Mouse (Mus musculus): ENCODE results near the gene Cpa1.

The Cpa1 gene

GRCm38 (mm10) chr6:30674714-30675280, 35.8 kb downstream of the Cpa1 start:
- DNase-seq = no peak

DNA sequence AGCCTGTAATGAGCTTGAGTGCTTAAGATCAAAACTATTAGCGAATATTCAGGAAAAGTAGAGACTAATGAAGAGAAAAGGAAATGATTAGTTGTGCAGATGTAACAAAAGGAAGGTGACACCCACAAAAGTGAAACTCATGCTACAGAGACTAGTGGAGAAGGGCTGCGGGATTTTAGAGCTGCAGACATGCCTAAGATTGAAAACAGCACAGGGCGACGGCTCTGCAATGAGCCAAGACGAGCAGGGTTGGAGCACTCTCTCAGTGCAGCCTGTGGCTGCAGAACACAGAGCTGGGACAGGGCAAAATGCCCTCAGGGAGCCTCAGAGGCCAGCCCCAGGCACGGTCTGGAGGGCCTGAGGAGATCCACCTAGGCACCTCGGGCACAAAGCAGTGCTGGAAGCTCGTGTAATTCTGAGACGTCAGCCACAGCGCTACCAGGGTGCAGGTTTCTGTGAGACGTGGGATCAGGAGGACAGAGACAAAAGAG, 36.3 kb downstream of the Cpa1 start:
- DNase-seq = peak; percentile 34

- DNase-seq = no peak
These were observed 37.5 kb downstream of the Cpa1 start for GRCm38 (mm10) chr6:30676506-30676905.

- no peak for DNase-seq
These were observed 38.6 kb downstream of the Cpa1 start for GRCm38 (mm10) chr6:30677591-30677990.

- no peak for DNase-seq
These were observed 39.5 kb downstream of the Cpa1 start for GRCm38 (mm10) chr6:30678482-30678881.

DNA sequence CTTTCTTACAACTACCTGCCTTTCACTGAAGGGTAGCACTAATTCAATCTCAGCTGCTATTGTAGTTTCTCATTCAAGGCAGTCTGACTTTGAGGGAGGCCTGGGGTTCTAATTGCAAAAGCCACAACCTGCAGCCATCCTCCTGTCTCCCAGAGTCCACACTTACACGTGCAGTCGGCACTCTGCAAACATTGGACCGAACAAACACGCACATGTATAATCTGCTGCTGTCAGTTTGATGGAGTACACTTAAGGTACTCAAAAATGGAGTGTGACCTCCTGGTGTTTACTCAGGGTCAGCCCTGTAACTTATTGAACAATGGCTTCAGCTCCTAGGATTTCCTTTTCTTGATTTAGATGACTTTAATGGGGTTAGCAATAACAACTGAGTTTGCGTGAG, 40.5 kb downstream of the Cpa1 start:
- DNase-seq = no peak

GRCm38 (mm10) chr6:30680442-30680841, 41.4 kb downstream of the Cpa1 start:
- DNase-seq = no peak

DNA sequence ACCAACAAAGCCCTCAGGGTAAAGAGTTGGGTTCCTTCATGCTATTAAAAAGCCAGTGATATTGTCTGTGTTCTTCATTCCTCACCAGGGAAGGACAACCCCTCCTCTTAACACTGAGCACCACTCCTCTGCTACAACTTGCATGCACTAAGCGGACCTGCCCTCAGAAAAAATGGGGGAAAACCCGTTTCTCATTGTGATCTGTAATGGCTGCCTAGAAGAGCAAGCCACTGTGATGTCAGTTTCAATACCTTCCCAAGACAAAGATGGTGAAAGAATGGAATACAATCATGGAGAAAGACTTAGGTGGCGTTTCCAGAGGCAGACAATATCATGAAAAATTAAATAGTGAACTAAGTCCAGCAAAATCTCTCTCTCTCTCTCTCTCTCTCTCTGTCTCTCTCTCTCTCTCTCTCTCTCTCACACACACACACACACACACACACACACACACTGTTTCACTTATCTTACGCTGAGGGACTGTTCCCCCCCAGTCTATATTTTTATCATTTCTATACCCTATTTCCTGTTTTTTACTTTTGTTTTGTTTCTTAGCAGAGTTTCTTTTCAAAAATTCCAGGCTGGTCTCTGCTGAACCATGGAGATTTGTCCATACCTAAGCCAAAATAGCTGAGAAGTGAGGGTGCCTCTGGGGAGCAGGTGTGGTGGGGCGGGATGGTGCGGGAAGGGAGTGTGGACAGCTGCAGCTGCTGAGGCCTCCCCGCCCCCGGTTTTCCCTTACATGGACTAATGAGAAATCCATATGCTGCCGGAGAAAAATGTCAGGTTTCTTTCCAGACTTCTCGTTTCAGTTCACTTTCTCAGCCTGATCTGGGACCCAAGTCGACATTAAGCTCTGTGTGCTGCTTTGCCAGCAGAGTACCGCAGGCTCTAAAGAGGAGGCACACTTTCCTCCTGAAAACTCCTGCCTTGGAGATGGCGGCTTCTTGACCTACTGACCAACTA, 43.2 kb downstream of the Cpa1 start:
- no peak for DNase-seq

DNA sequence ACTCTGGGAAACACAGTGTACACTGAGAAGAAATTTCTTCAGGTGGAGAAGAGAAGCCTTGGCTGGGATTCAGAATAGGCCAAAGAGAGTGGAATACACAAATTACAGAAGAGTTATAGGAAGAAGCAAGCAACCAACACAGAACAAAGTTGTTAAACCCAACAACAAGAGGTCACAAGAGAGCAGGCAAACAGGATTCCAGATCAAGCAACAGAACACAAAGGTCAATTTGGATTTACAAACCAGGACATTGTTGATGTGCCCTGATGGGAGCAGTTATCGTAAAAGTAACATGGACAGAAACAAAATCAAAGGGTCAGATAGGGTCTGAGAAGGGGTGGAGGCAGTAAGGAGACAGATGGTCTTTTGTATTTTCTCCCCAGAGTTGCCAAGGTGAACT, 45.6 kb downstream of the Cpa1 start:
- DNase-seq = no peak

DNA sequence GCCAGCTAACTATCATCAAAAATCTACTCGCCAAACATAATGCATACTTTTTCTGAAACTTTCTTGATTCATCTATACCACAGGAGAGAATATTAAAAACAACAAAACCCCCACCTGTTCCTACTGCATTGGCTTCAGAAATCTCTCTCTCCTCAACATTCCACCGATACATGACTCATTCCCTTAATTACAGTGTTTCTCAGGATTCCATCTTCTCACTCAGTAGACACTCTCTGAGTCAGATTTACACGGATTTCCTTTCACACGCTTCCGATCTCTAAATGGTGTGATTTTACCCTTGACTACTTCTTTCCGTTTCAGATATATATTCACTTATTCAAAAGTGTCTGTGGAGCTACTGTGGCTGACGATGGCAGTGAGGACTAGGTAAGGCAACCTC, 48.2 kb downstream of the Cpa1 start:
- DNase-seq = no peak

GRCm38 (mm10) chr6:30692826-30693225, 53.8 kb downstream of the Cpa1 start:
- no peak for DNase-seq

GRCm38 (mm10) chr6:30693350-30693991, 54.5 kb downstream of the Cpa1 start, which contains the start of gene Cep41:
Cep41 (minus strand) TSS chr6:30693749.
- peak; percentile 96 for DNase-seq

GRCm38 (mm10) chr6:30694209-30694608, 55.2 kb downstream of the Cpa1 start:
- no peak for DNase-seq
